Mouse (Mus musculus): ENCODE data around the gene Stx6. TPM values are rescaled to one million over a fixed set of nuclear protein-coding genes. Genes with fewer than 3 reads are reported as not detected.
A peak's percentile ranks its signal among the peaks of the same experiment; 100 is the strongest.
"Not testable (repeated sequence)": the region's sequence is repeated elsewhere in the genome, so short reads cannot be mapped to it uniquely, and the experiment has no call there.

Gene Stx6
- polyA plus RNA-seq, 1 experiment = 48.0 TPM

DNA sequence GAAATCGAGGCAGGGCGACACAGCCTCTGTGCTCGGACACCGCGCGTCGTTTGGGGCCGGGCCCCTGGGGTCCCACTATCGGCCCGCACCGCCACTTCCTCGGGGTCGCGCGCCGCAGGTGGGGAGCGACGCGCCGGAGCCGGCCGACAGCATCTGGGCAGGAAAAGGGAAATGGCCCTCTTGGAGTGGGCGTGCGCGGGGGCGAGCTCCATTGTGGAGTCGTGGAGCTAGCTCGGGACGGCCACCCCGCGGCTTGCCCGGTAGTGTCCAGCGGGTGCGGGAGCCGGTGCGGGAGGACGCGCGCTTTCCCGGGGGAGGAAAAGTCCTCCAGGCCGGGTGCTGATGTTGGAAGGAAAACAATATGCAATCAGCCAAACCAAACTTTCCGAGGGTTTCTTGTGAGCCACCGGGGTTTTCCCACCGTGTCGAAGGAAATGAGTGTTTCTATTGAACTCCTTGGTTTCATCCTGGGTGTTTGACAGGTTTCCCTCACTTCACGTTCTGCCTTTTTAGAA is 512 bp downstream of the Stx6 start:
- TF ChIP-seq CTCF (IDR thresholded peaks at IDR 0.05; ENCODE audit: low read depth, low read length) (no peak), POLR2A (IDR thresholded peaks at IDR 0.05; ENCODE audit: borderline replicate concordance, low read depth, low read length) (no peak)

DNA sequence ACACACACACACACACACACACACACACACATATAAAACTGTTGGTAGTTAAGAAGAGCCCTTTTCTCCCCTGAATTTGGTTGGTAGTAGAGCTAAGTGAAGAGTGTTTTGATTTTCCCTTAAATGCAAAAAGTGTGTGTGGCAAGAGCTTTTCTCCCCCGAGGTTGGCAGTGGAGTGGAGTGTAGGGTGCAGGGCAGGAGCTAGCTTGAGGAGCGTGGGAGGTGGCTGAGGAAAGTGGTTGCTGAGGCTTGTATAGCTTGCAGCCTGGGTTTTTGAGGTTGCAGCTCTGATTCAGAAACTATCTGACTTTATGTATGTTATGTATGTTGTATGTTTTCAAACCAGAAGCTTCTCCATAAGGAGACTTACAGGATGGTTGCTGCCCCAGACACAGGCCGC is 8.9 kb downstream of the Stx6 start:
- H3K27ac ChIP-seq (ENCODE audit: insufficient read depth, low read depth, low read length) = no peak overlapping the region
- no peak overlapping the region for H3K4me3 ChIP-seq (ENCODE audit: insufficient read depth, low read length)
- TF ChIP-seq CTCF (IDR thresholded peaks at IDR 0.05; ENCODE audit: low read depth, low read length) (no peak), POLR2A (IDR thresholded peaks at IDR 0.05; ENCODE audit: borderline replicate concordance, low read depth, low read length) (no peak)
- peaks cover 15% of the 10 kb centered on the region for H3K4me1 ChIP-seq (ENCODE audit: control insufficient read depth, insufficient read depth, low read length)

More for the DNA sequence above, 512 bp downstream of the Stx6 start:
- Histone ChIP-seq H3K27ac (ENCODE audit: insufficient read depth, low read depth, low read length) (peak overlapping the region; percentile 19; the same call in 1 of the 2 replicates), H3K4me3 (ENCODE audit: insufficient read depth, low read length) (peak overlapping the region; percentile 75), H3K4me1 (ENCODE audit: control insufficient read depth, insufficient read depth, low read length) (peaks cover 24% of the 10 kb centered on the region)

GRCm38 (mm10) chr1:155169935-155170334 is 11.4 kb downstream of the Stx6 start:
- Histone ChIP-seq H3K27ac (ENCODE audit: insufficient read depth, low read depth, low read length) (no peak overlapping the region), H3K4me3 (ENCODE audit: insufficient read depth, low read length) (no peak overlapping the region), H3K4me1 (ENCODE audit: control insufficient read depth, insufficient read depth, low read length) (peaks cover 4% of the 10 kb centered on the region; the same call in 1 of the 2 replicates)
- TF ChIP-seq CTCF (IDR thresholded peaks at IDR 0.05; ENCODE audit: low read depth, low read length) (no peak), POLR2A (IDR thresholded peaks at IDR 0.05; ENCODE audit: borderline replicate concordance, low read depth, low read length) (no peak)

DNA sequence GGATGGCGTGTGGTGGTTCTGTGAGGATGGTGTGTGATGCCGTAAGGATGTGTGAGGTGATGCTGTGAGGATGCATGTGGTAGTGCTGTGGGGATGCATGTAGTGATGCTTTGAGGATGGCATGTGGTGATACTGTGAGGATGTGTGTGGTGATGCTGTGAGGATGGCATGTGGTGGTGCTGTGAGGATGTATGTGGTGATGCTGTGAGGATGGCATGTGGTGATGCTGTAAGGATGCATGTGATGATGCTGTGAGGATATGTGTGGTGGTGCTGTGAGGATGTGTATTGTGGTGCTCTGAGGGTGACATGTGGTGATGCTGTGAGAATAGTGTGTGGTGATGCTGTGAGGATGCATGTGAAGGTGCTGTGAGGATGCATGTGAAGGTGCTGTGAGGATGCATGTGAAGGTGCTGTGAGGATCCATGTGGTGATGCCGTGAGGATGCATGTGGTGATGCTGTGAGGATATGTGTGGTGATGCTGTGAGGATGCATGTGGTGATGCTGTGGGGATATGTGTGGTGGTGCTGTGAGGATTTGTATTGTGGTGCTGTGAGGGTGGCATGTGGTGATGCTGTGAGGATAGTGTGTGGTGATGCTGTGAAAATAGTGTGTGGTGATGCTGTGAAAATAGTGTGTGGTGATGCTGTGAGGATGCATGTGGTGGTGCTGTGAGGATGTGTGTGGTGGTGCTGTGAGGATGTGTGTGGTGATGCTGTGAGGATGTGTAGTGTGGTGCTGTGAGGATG is 14.6 kb downstream of the Stx6 start:
- TF ChIP-seq POLR2A (IDR thresholded peaks at IDR 0.05; ENCODE audit: borderline replicate concordance, low read depth, low read length) = no peak
- no peak for TF ChIP-seq CTCF (IDR thresholded peaks at IDR 0.05; ENCODE audit: low read depth, low read length)
- Histone ChIP-seq H3K4me1 (ENCODE audit: control insufficient read depth, insufficient read depth, low read length) (no peaks in the 10 kb centered on the region), H3K27ac (ENCODE audit: insufficient read depth, low read depth, low read length) (no peak overlapping the region), H3K4me3 (ENCODE audit: insufficient read depth, low read length) (no peak overlapping the region)

GRCm38 (mm10) chr1:155173644-155174016 is 15.1 kb downstream of the Stx6 start:
- not testable (repeated sequence) for H3K27ac ChIP-seq (ENCODE audit: insufficient read depth, low read depth, low read length)

GRCm38 (mm10) chr1:155174424-155174823 is 15.9 kb downstream of the Stx6 start:
- Histone ChIP-seq H3K4me3 (ENCODE audit: insufficient read depth, low read length) (no peak overlapping the region), H3K4me1 (ENCODE audit: control insufficient read depth, insufficient read depth, low read length) (no peaks in the 10 kb centered on the region), H3K27ac (ENCODE audit: insufficient read depth, low read depth, low read length) (no peak overlapping the region)
- TF ChIP-seq CTCF (IDR thresholded peaks at IDR 0.05; ENCODE audit: low read depth, low read length) = no peak
- no peak for TF ChIP-seq POLR2A (IDR thresholded peaks at IDR 0.05; ENCODE audit: borderline replicate concordance, low read depth, low read length)

More at GRCm38 (mm10) chr1:155173644-155174016, 15.1 kb downstream of the Stx6 start:
- not testable (repeated sequence) for H3K4me1 ChIP-seq (ENCODE audit: control insufficient read depth, insufficient read depth, low read length); H3K4me3 ChIP-seq (ENCODE audit: insufficient read depth, low read length)

GRCm38 (mm10) chr1:155178192-155178924 is 19.8 kb downstream of the Stx6 start:
- no peak for TF ChIP-seq CTCF (IDR thresholded peaks at IDR 0.05; ENCODE audit: low read depth, low read length)
- TF ChIP-seq POLR2A (IDR thresholded peaks at IDR 0.05; ENCODE audit: borderline replicate concordance, low read depth, low read length) = no peak
- Histone ChIP-seq H3K4me1 (ENCODE audit: control insufficient read depth, insufficient read depth, low read length) (no peaks in the 10 kb centered on the region), H3K27ac (ENCODE audit: insufficient read depth, low read depth, low read length) (no peak overlapping the region), H3K4me3 (ENCODE audit: insufficient read depth, low read length) (no peak overlapping the region)

DNA sequence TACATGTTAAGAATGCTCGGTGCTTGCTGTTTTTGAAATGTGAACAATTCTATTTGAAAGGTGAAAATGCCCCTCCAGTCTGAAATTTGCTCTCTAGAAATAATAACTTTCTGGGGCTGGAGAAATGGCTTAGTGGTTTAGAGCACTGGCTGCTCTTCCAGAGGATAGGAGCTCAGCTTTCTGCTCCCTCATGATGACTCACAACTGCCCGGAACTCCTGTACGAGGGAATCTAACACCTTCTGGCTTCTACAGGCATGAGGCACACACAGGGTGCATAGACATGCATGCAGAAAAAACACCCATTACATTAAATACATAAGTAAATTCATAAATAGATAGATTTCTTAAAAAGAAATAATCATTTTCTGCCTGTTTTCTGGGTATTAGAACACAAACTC is 25.7 kb downstream of the Stx6 start:
- TF ChIP-seq CTCF (IDR thresholded peaks at IDR 0.05; ENCODE audit: low read depth, low read length) = no peak
- no peak for TF ChIP-seq POLR2A (IDR thresholded peaks at IDR 0.05; ENCODE audit: borderline replicate concordance, low read depth, low read length)
- Histone ChIP-seq H3K4me1 (ENCODE audit: control insufficient read depth, insufficient read depth, low read length) (no peaks in the 10 kb centered on the region), H3K27ac (ENCODE audit: insufficient read depth, low read depth, low read length) (no peak overlapping the region), H3K4me3 (ENCODE audit: insufficient read depth, low read length) (no peak overlapping the region)

DNA sequence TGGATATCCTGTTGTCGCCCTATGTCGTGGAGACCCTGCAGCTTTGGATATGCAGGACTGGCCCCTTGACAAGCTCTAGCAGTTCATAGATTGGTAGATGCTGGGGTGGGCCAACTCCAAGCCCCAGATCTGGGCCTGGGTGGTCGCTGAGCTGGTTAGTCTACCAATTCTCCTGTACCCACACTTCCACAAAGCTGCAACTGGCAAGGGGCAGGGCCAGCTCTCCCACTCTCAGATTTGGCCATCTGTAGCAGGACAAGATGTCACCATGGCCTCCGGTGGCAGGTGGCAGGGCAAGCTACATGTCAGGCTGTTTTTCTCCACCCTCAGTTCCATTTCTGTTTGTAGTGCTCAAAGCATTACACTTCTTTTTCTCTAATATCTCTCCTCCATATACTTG is 30.1 kb downstream of the Stx6 start:
- H3K27ac ChIP-seq (ENCODE audit: insufficient read depth, low read depth, low read length) = no peak overlapping the region
- TF ChIP-seq CTCF (IDR thresholded peaks at IDR 0.05; ENCODE audit: low read depth, low read length) (no peak), POLR2A (IDR thresholded peaks at IDR 0.05; ENCODE audit: borderline replicate concordance, low read depth, low read length) (no peak)
- H3K4me1 ChIP-seq (ENCODE audit: control insufficient read depth, insufficient read depth, low read length) = no peaks in the 10 kb centered on the region
- H3K4me3 ChIP-seq (ENCODE audit: insufficient read depth, low read length) = no peak overlapping the region

- no peaks in the 10 kb centered on the region for H3K4me1 ChIP-seq (ENCODE audit: control insufficient read depth, insufficient read depth, low read length)
- H3K27ac ChIP-seq (ENCODE audit: insufficient read depth, low read depth, low read length) = no peak overlapping the region
- H3K4me3 ChIP-seq (ENCODE audit: insufficient read depth, low read length) = no peak overlapping the region
- no peak for TF ChIP-seq CTCF (IDR thresholded peaks at IDR 0.05; ENCODE audit: low read depth, low read length)
- no peak for TF ChIP-seq POLR2A (IDR thresholded peaks at IDR 0.05; ENCODE audit: borderline replicate concordance, low read depth, low read length)
Measured at GRCm38 (mm10) chr1:155191219-155191618, 32.7 kb downstream of the Stx6 start.

Data from bone marrow macrophage, adult 2 months (primary cell).